Mouse (Mus musculus): ENCODE measurements around the gene Cflar. TPM values are rescaled to one million over a fixed set of nuclear protein-coding genes. Genes with fewer than 3 reads are reported as not detected.
"Not testable (repeated sequence)": the region's sequence is repeated elsewhere in the genome, so short reads cannot be mapped to it uniquely, and the experiment has no call there.

The Cflar gene
- 29.9 and 34.3 TPM in 2 replicates for polyA plus RNA-seq (2016; fragmentation: Nextera tagmentation; extraction: Ambion mirVana)

GRCm38 (mm10) chr1:58711365-58712016 lies at the start of gene Cflar:
Cflar (plus strand) TSS chr1:58711508.
- H3K4me3 ChIP-seq (replicated peaks): peak within 1 kb of the TSS; percentile 57
- H3K27ac ChIP-seq: peak within 1 kb of the TSS; percentile 99
- ATAC-seq (ENCODE audit: insufficient number of reproducible peaks, insufficient read depth, low FRiP score, low TSS enrichment, low read depth): peak; percentile 43
- H3K9ac ChIP-seq (replicated peaks): peak within 1 kb of the TSS; percentile 83
- H3K4me1 ChIP-seq (replicated peaks): peaks cover 17% of the 10 kb centered on the region
- peaks cover 13% of the 10 kb centered on the region; the same call in 1 of the 2 replicates for H3K36me3 ChIP-seq
- no peaks in the 10 kb centered on the region for H3K27me3 ChIP-seq
- WGBS: under 1% methylated on average over 45 of the region's 45 CpGs
- H3K4me2 ChIP-seq: peak within 1 kb of the TSS; percentile 68
- H3K9me3 ChIP-seq: no peaks in the 10 kb centered on the region

GRCm38 (mm10) chr1:58662671-58663070 lies 48.6 kb upstream of the Cflar start:
- not testable (repeated sequence) for ATAC-seq (ENCODE audit: insufficient number of reproducible peaks, insufficient read depth, low FRiP score, low TSS enrichment, low read depth); H3K4me1 ChIP-seq (replicated peaks); H3K4me2 ChIP-seq; H3K4me3 ChIP-seq (replicated peaks); H3K27ac ChIP-seq; H3K9me3 ChIP-seq; H3K36me3 ChIP-seq; H3K27me3 ChIP-seq; H3K9ac ChIP-seq (replicated peaks)
- 93% methylated on average over 5 of the region's 5 CpGs for WGBS

- whole genome bisulfite sequencing: 95% methylated on average over 3 of the region's 3 CpGs
- H3K27me3 ChIP-seq; ATAC-seq (ENCODE audit: insufficient number of reproducible peaks, insufficient read depth, low FRiP score, low TSS enrichment, low read depth); H3K27ac ChIP-seq; H3K36me3 ChIP-seq; H3K9ac ChIP-seq (replicated peaks); H3K4me1 ChIP-seq (replicated peaks); H3K9me3 ChIP-seq; H3K4me2 ChIP-seq; H3K4me3 ChIP-seq (replicated peaks): not testable (repeated sequence)
Measured at GRCm38 (mm10) chr1:58663365-58663764, 47.9 kb upstream of the Cflar start.

- Histone ChIP-seq H3K27ac (no peak overlapping the region), H3K4me2 (no peak overlapping the region), H3K9ac (replicated peaks) (no peak overlapping the region), H3K4me3 (replicated peaks) (no peak overlapping the region), H3K9me3 (0 out of 2 replicates have a peak, but pooled peaks cover 4% of the 10 kb centered on the region), H3K36me3 (no peaks in the 10 kb centered on the region), H3K4me1 (replicated peaks) (no peaks in the 10 kb centered on the region), H3K27me3 (no peaks in the 10 kb centered on the region)
- 88% methylated on average over 5 of the region's 5 CpGs for WGBS
- no peak for ATAC-seq (ENCODE audit: insufficient number of reproducible peaks, insufficient read depth, low FRiP score, low TSS enrichment, low read depth)
Measured at GRCm38 (mm10) chr1:58668191-58668590, 43.1 kb upstream of the Cflar start.

GRCm38 (mm10) chr1:58669635-58670034 lies 41.7 kb upstream of the Cflar start:
- H3K9me3 ChIP-seq; H3K27me3 ChIP-seq; ATAC-seq (ENCODE audit: insufficient number of reproducible peaks, insufficient read depth, low FRiP score, low TSS enrichment, low read depth); H3K36me3 ChIP-seq; H3K4me1 ChIP-seq (replicated peaks); H3K9ac ChIP-seq (replicated peaks); H3K4me3 ChIP-seq (replicated peaks); H3K27ac ChIP-seq; H3K4me2 ChIP-seq: not testable (repeated sequence)
- WGBS: 86% methylated on average over 3 of the region's 3 CpGs

GRCm38 (mm10) chr1:58672116-58672515 lies 39.2 kb upstream of the Cflar start:
- Histone ChIP-seq H3K9me3 (0 out of 2 replicates have a peak, but pooled peaks cover 4% of the 10 kb centered on the region), H3K27ac (no peak overlapping the region), H3K4me1 (replicated peaks) (no peaks in the 10 kb centered on the region), H3K9ac (replicated peaks) (no peak overlapping the region), H3K36me3 (no peaks in the 10 kb centered on the region), H3K4me2 (no peak overlapping the region), H3K4me3 (replicated peaks) (no peak overlapping the region), H3K27me3 (no peaks in the 10 kb centered on the region)
- ATAC-seq (ENCODE audit: insufficient number of reproducible peaks, insufficient read depth, low FRiP score, low TSS enrichment, low read depth): no peak
- WGBS: 87% methylated on average over 2 of the region's 2 CpGs

- 88% methylated on average over 3 of the region's 3 CpGs for WGBS
- no peaks in the 10 kb centered on the region for H3K4me1 ChIP-seq (replicated peaks)
- no peaks in the 10 kb centered on the region for H3K36me3 ChIP-seq
- ATAC-seq (ENCODE audit: insufficient number of reproducible peaks, insufficient read depth, low FRiP score, low TSS enrichment, low read depth): no peak
- H3K27ac ChIP-seq: no peak overlapping the region
- no peaks in the 10 kb centered on the region for H3K9me3 ChIP-seq
- H3K27me3 ChIP-seq: no peaks in the 10 kb centered on the region
- no peak overlapping the region for H3K9ac ChIP-seq (replicated peaks)
- no peak overlapping the region for H3K4me2 ChIP-seq
- H3K4me3 ChIP-seq (replicated peaks): no peak overlapping the region
Measured at GRCm38 (mm10) chr1:58675011-58675410, 36.3 kb upstream of the Cflar start.

- H3K36me3 ChIP-seq: no peaks in the 10 kb centered on the region
- no peak overlapping the region for H3K4me2 ChIP-seq
- H3K9ac ChIP-seq (replicated peaks): no peak overlapping the region
- H3K27me3 ChIP-seq: no peaks in the 10 kb centered on the region
- ATAC-seq (ENCODE audit: insufficient number of reproducible peaks, insufficient read depth, low FRiP score, low TSS enrichment, low read depth): no peak
- WGBS: 83% methylated on average over 1 of the region's 1 CpGs
- no peaks in the 10 kb centered on the region for H3K9me3 ChIP-seq
- H3K4me3 ChIP-seq (replicated peaks): no peak overlapping the region
- H3K4me1 ChIP-seq (replicated peaks): no peaks in the 10 kb centered on the region
- H3K27ac ChIP-seq: no peak overlapping the region
Measured at GRCm38 (mm10) chr1:58677575-58677974, 33.7 kb upstream of the Cflar start.

- H3K9ac ChIP-seq (replicated peaks); H3K27me3 ChIP-seq; H3K4me1 ChIP-seq (replicated peaks); H3K27ac ChIP-seq; ATAC-seq (ENCODE audit: insufficient number of reproducible peaks, insufficient read depth, low FRiP score, low TSS enrichment, low read depth); H3K4me3 ChIP-seq (replicated peaks); H3K4me2 ChIP-seq; H3K36me3 ChIP-seq; H3K9me3 ChIP-seq: not testable (repeated sequence)
- 76% methylated on average over 5 of the region's 5 CpGs for WGBS
Measured at GRCm38 (mm10) chr1:58678412-58678811, 32.9 kb upstream of the Cflar start.

- Histone ChIP-seq H3K4me2 (no peak overlapping the region), H3K4me3 (replicated peaks) (no peak overlapping the region), H3K9ac (replicated peaks) (no peak overlapping the region), H3K36me3 (no peaks in the 10 kb centered on the region), H3K9me3 (no peaks in the 10 kb centered on the region), H3K4me1 (replicated peaks) (no peaks in the 10 kb centered on the region), H3K27ac (no peak overlapping the region), H3K27me3 (no peaks in the 10 kb centered on the region)
- ATAC-seq (ENCODE audit: insufficient number of reproducible peaks, insufficient read depth, low FRiP score, low TSS enrichment, low read depth): no peak
- WGBS: 83% methylated on average over 1 of the region's 1 CpGs
Measured at GRCm38 (mm10) chr1:58689426-58689825, 21.9 kb upstream of the Cflar start.

- H3K9me3 ChIP-seq: no peaks in the 10 kb centered on the region
- ATAC-seq (ENCODE audit: insufficient number of reproducible peaks, insufficient read depth, low FRiP score, low TSS enrichment, low read depth): no peak
- no peak overlapping the region for H3K27ac ChIP-seq
- WGBS: 65% methylated on average over 6 of the region's 6 CpGs
- H3K4me2 ChIP-seq: no peak overlapping the region
- no peaks in the 10 kb centered on the region for H3K4me1 ChIP-seq (replicated peaks)
- H3K36me3 ChIP-seq: no peaks in the 10 kb centered on the region
- H3K4me3 ChIP-seq (replicated peaks): no peak overlapping the region
- no peak overlapping the region for H3K9ac ChIP-seq (replicated peaks)
- H3K27me3 ChIP-seq: no peaks in the 10 kb centered on the region
Measured at GRCm38 (mm10) chr1:58690006-58690744, 21.1 kb upstream of the Cflar start.
